Mouse (Mus musculus) myocyte (in vitro differentiated cells): ENCODE data around the gene Gm14569. TPM values are rescaled to one million over a fixed set of nuclear protein-coding genes. Genes with fewer than 3 reads are reported as not detected.
A peak's percentile ranks its signal among the peaks of the same experiment; 100 is the strongest.

Experiments
- H3K27me3 ChIP-seq: one replicate; pipeline ENCODE4 v1.6.1; 2011; ENCODE audit not compliant: control insufficient read depth, insufficient read depth, insufficient read length
- H3K36me3 ChIP-seq: one replicate; pipeline ENCODE4 v1.6.1; 2011; ENCODE audit not compliant: control insufficient read depth, insufficient read depth
- H3K4me2 ChIP-seq: one replicate; pipeline ENCODE4 v1.6.1; 2011; ENCODE audit warnings: low read depth, control low read depth
- H3K4me3 ChIP-seq: one replicate; pipeline ENCODE4 v1.5.1; 2011; ENCODE audit warnings: mild to moderate bottlenecking, control low read depth, moderate library complexity
- H3K79me2 ChIP-seq: one replicate; pipeline ENCODE4 v1.6.1; 2011; ENCODE audit not compliant: control insufficient read depth, insufficient read depth
- H3ac ChIP-seq: one replicate; pipeline ENCODE4 v1.6.1; 2011; ENCODE audit not compliant: control insufficient read depth, insufficient read length
- CEBPB ChIP-seq: IDR thresholded peaks from 2 replicates; pipeline ENCODE4 v1.6.1; 2011; ENCODE audit warnings: mild to moderate bottlenecking, moderate library complexity; ENCODE audit not compliant: poor library complexity, insufficient read depth, severe bottlenecking
- E2F4 ChIP-seq: IDR thresholded peaks from one replicate; pipeline ENCODE4 v1.6.1; 2011; ENCODE audit warnings: mild to moderate bottlenecking, control low read depth, moderate library complexity; ENCODE audit not compliant: insufficient read depth
- MAX ChIP-seq: IDR thresholded peaks from one replicate; pipeline ENCODE4 v1.6.1; 2011; ENCODE audit warnings: low read depth, mild to moderate bottlenecking, control low read depth
- MYOD1 ChIP-seq, 3 experiments: IDR thresholded peaks; one replicate each; pipeline ENCODE4 v1.6.1; 2011; ENCODE audit warnings: control low read depth in 2 of 3, low read depth in 2 of 3, mild to moderate bottlenecking in 2 of 3, moderate library complexity in 1 of 3; ENCODE audit not compliant: insufficient read length in 2 of 3, control insufficient read depth in 1 of 3
- MYOG ChIP-seq, 3 experiments: IDR thresholded peaks; one replicate each; pipeline ENCODE4 v1.6.1; 2011; ENCODE audit warnings: control low read depth in 2 of 3, low read depth in 2 of 3, mild to moderate bottlenecking in 2 of 3; ENCODE audit not compliant: insufficient read length in 2 of 3, control insufficient read depth in 1 of 3, insufficient read depth in 1 of 3
- POLR2A ChIP-seq: IDR thresholded peaks from one replicate; pipeline ENCODE4 v1.6.1; 2011; ENCODE audit warnings: low read depth, mild to moderate bottlenecking, control low read depth, moderate library complexity; ENCODE audit not compliant: insufficient read length
- POLR2AphosphoS2 ChIP-seq: IDR thresholded peaks from one replicate; pipeline ENCODE4 v1.6.1; 2011; ENCODE audit warnings: low read depth, control low read depth; ENCODE audit not compliant: insufficient read length
- REST ChIP-seq: IDR thresholded peaks from one replicate; pipeline ENCODE4 v1.6.1; 2011; ENCODE audit warnings: mild to moderate bottlenecking, control low read depth, moderate library complexity; ENCODE audit not compliant: insufficient read depth, insufficient read length
- SRF ChIP-seq: IDR thresholded peaks from one replicate; pipeline ENCODE4 v1.6.1; 2011; ENCODE audit warnings: low read depth; ENCODE audit not compliant: control insufficient read depth, insufficient read length
- TCF12 ChIP-seq: IDR thresholded peaks from one replicate; pipeline ENCODE4 v1.6.1; 2011; ENCODE audit warnings: mild to moderate bottlenecking, control low read depth; ENCODE audit not compliant: poor library complexity, insufficient read depth, severe bottlenecking
- TCF3 ChIP-seq: IDR thresholded peaks from one replicate; pipeline ENCODE4 v1.6.1; 2011; ENCODE audit warnings: low read depth, control low read depth; ENCODE audit not compliant: insufficient read length
- USF1 ChIP-seq: IDR thresholded peaks from one replicate; pipeline ENCODE4 v1.6.1; 2011; ENCODE audit warnings: low read depth, mild to moderate bottlenecking, control low read depth, moderate library complexity
- polyA plus RNA-seq: library from polyadenylated mRNA; unstranded; fragments of >200 nt; fragmentation: generic; extraction: Trizol; gene quantifications from one replicate; pipeline ENCODE4 v1.2.1, GENCODE M21; 2012; ENCODE audit warnings: missing spikeins

The Gm14569 gene
- polyA plus RNA-seq, 1 experiment: not detected

GRCm38 (mm10) chrX:36389971-36390370, 101.7 kb downstream of the Gm14569 start:
- TF ChIP-seq CEBPB (no peak), POLR2A (no peak), MYOG (IDR thresholded peaks at IDR 0.05; ENCODE audit: control insufficient read depth in 1 of 3, insufficient read depth in 1 of 3, insufficient read length in 2 of 3, low read depth in 2 of 3) (no peak), SRF (no peak), MAX (no peak), TCF12 (no peak), REST (no peak), TCF3 (no peak), MYOD1 (IDR thresholded peaks at IDR 0.05; ENCODE audit: control insufficient read depth in 1 of 3, insufficient read length in 2 of 3, low read depth in 2 of 3) (no peak), USF1 (no peak), POLR2AphosphoS2 (no peak), E2F4 (no peak)
- Histone ChIP-seq H3K36me3 (no peaks in the 10 kb centered on the region), H3K79me2 (no peaks in the 10 kb centered on the region), H3K4me3 (no peak overlapping the region), H3K27me3 (no peaks in the 10 kb centered on the region), H3ac (no peak overlapping the region), H3K4me2 (peak overlapping the region; percentile 43)

DNA sequence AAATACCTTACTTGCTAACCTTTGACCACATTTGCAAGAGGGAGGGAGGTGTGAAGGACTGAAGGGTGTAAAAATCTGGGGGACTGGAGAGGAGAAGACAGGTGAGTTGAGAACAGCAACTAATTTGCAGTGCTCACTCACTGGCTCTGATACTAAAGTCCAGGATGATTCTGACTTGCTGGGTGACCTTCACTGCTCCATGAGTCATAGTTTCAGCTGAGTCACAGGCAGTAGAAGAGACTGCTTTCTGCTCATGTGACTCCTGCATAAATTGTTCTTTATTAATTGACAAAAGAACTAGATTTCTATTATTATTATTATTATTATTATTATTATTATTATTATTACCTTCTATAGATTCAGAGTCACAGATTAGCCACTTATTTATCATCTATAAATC, 106.3 kb downstream of the Gm14569 start:
- Histone ChIP-seq H3ac (no peak overlapping the region), H3K27me3 (no peaks in the 10 kb centered on the region), H3K36me3 (no peaks in the 10 kb centered on the region), H3K79me2 (no peaks in the 10 kb centered on the region), H3K4me3 (no peak overlapping the region), H3K4me2 (no peak overlapping the region)
- TF ChIP-seq POLR2A (no peak), MAX (no peak), SRF (no peak), TCF3 (no peak), REST (no peak), E2F4 (no peak), TCF12 (no peak), USF1 (no peak), POLR2AphosphoS2 (no peak), MYOG (IDR thresholded peaks at IDR 0.05; ENCODE audit: control insufficient read depth in 1 of 3, insufficient read depth in 1 of 3, insufficient read length in 2 of 3, low read depth in 2 of 3) (no peak), CEBPB (no peak), MYOD1 (IDR thresholded peaks at IDR 0.05; ENCODE audit: control insufficient read depth in 1 of 3, insufficient read length in 2 of 3, low read depth in 2 of 3) (no peak)

Other genes with a start within 250 kb of the Gm14569 start
- 1.4 TPM for gene Lonrf3, start 163.5 kb downstream of the Gm14569 start, polyA plus RNA-seq
- not detected for gene Gm6268, start 90.5 kb downstream of the Gm14569 start, polyA plus RNA-seq
- gene Pgrmc1, start 106.4 kb upstream of the Gm14569 start, polyA plus RNA-seq: 43.9 TPM
- 0.32 TPM for gene Akap17b, start 153.6 kb upstream of the Gm14569 start, polyA plus RNA-seq